Mouse (Mus musculus) T-helper 2 cell (primary cell): ENCODE results near the gene Exoc3.

Experiments
- in situ Hi-C: fragments of 300-600 bp; cut with MboI, MseI; formaldehyde crosslinking; loops from one replicate; pipeline ENCODE4 v1.15.1; 2025; ENCODE audit warnings: high pct_unique_total_duplicates

Exoc3 gene

GRCm38 (mm10) chr13:74208317-74208985 is at the start of gene Exoc3:
TSS of gene Exoc3 (minus strand) at chr13:74208732.
- in situ Hi-C loops: no loop called here

GRCm38 (mm10) chr13:74246494-74246893 is 38.0 kb upstream of the Exoc3 start:
- in situ Hi-C loops: no loop called here

GRCm38 (mm10) chr13:74245899-74246231 is 37.3 kb upstream of the Exoc3 start:
- in situ Hi-C loops: no loop called here

- in situ Hi-C loops: no loop called here
These were observed 36.8 kb upstream of the Exoc3 start for GRCm38 (mm10) chr13:74245214-74245898.

- in situ Hi-C loops: no loop called here
These were observed 29.0 kb upstream of the Exoc3 start for GRCm38 (mm10) chr13:74237574-74237973.

GRCm38 (mm10) chr13:74220659-74221058 is 12.1 kb upstream of the Exoc3 start:
- in situ Hi-C loops: no loop called here

GRCm38 (mm10) chr13:74218441-74218840 is 9.9 kb upstream of the Exoc3 start:
- in situ Hi-C loops: no loop called here

DNA sequence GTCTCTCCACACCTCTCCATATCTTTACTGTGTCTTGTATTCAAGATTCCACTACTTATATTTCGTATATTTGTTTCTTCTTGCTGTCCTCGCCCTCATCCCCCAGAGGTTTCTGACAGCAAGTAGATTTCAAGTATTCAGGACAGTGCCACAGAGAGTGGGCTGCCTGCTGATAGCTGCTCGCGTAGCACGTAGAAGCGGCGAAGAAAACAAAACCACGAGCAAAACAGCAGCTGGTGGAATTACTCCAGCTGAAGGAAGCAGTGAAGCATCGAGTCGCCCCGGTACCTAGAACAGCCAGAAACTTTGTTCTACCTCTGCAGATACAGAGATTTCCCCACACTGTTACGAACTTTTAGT is 434 bp upstream of the Exoc3 start:
- in situ Hi-C loops: no loop called here

GRCm38 (mm10) chr13:74196451-74196850 is 12.1 kb downstream of the Exoc3 start:
- in situ Hi-C loops: no loop called here

DNA sequence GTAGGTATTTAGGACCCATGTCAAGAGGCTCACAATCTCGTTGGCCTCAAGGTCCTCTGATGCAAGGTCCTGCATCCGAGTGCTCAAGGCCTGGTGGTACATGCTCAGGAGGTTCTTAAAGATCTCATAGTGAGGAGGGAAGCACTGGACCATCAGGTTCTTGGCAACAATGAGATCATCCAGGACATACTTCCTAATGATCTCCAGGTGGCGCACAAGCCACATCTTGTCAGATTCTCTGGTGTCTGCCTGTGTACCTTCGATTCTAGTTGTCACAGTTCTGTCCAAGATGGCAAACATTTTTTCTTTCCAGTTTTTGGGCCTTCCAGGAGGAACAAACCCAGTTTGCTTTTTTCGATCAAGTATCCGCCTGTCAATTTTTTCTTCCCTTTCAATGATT is 15.9 kb downstream of the Exoc3 start:
- in situ Hi-C loops: no loop called here

DNA sequence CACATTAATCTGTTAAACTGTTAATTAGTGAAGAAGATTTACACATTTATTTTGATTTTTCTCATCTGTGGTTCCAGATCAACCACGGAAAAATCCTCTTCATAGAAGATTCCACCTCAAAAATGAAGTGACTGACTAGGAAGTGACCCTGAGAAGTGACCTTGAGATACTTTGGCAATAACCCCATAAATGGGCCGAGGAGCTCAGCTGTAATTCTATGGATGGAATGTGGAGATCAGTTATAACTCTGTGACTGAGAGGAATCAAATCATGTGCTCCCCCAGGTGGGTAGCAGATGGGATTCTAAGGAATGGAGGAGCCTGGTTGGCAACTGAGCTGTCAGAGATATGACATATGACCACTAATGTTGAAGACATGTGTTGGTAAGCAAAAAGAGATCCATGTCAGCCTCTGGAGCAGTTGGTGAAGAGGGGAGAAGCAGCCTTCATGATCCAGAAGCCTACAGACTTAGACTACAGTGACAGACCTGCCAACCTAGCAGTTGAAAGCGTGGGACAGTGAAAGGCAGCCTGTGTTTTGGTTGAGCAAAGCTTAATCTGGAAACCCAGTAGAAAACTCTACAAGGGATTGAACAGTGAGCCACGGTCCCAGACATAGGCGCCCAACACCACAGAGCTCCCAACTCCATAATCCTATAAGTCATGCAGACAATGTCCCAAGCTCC is 25.4 kb downstream of the Exoc3 start:
- in situ Hi-C loops: no loop called here

DNA sequence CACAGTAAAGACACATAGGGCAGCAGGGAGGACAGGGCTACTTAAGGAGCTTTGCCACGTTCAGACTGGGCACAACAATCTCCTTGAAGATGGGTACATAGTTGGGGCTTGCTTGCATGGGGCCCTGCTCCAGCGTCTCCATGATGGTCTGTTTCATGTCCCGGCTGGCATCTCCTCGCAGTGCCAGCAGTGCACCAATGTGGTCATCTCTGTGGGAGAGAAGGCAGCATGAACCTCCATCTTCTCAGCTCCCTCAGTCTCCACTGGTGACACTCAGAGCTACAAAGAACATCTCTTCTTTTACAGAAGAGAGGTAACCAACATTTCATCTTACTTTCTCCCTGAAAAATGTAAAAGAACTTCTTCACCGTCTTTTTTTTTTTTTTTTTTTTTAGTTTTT is 36.5 kb downstream of the Exoc3 start:
- in situ Hi-C loops: no loop called here

- in situ Hi-C loops: no loop called here
These were observed 38.9 kb downstream of the Exoc3 start for GRCm38 (mm10) chr13:74169446-74170164.

- in situ Hi-C loops: no loop called here
These were observed 41.0 kb downstream of the Exoc3 start for GRCm38 (mm10) chr13:74167492-74167891.

DNA sequence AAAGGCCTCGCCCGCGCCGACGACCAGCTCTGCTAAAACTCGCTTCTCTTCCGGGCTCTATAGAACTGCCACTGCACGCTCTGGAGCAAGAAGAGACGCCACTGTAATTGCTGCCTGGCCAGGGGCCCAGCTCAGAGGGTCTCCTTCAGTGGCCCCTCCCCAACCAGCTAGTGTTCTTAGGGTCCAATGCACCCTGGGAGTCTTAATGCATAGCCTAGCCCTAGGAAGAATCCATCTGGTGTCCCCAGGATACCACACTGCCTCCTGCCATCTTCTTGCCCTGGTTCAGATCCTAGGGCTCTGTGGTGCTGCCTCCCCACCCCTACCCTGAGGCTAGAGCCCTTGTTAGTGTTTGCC is 41.5 kb downstream of the Exoc3 start:
- in situ Hi-C loops: no loop called here

- in situ Hi-C loops: no loop called here
These were observed 42.0 kb downstream of the Exoc3 start for GRCm38 (mm10) chr13:74166348-74167056.

DNA sequence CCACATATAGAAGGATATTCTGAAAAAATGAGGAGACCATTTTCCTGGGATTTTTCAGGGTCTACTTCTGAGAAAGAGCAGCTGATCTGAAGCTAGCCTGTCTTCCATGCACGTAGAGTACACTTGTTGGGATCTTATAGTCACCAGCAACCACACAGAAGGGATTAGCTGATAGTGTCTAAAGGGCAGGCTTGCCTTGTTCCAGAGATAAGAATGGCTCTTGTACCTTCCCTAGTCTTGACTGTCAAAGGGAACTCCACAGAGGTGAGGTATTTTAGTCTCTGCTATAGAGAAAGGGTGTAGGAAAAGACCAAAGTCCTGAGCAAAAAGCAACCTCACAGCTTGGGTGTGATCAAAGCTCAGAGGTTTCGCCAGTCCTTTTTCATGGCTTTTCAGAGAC is 61.2 kb downstream of the Exoc3 start:
- in situ Hi-C loops: no loop called here

DNA sequence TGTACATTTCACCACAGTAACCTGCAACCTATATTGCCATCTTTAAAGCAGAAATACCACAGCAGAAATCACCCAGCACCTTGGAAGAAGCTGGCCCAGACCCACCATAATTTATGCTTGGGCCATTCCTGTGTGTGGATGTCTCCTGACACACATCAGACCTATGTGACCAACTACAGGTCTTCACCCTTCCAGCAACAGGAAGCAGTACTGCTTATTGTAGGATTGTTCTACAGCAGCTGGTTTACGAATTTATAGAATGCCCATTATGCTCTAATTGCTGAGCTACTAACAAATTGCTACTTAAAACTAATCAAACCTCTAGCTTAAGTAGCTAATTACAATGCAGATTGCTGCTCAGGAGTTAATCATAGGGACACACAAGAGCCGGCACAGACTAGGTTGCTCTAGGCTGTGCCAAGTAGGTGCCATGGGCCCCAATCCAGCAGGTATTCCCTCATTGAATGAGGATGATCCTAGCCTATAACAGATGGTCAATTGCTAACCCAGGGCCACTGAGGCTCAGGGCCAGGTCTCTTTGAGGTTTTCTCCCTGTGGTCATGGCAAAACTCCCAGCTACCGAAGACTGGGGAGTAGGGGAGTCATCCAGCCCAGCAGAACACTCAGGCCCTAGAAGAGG is 62.4 kb downstream of the Exoc3 start:
- in situ Hi-C loops: no loop called here

- in situ Hi-C loops: no loop called here
These were observed 64.2 kb downstream of the Exoc3 start for GRCm38 (mm10) chr13:74144120-74144884.

DNA sequence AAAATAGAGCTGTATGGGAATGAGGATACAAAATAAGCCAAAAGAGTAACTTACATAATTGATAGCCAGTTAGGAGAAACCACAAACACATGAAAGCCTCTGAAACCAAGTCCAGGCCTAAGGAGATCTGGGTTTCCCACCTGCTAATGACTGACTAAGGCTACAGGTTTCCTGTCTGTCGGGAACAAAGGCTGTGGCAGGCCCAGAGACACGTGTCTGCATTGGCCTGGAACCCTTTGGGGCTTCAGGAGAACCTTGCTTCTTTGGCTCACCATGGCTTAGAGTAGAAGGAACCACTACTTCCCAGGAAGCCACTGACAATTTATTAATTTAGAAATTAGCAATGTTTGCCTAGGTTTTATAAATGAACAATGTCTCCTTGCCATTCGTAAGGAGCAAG is 65.2 kb downstream of the Exoc3 start:
- in situ Hi-C loops: no loop called here

GRCm38 (mm10) chr13:74140793-74141192 is 67.7 kb downstream of the Exoc3 start:
- in situ Hi-C loops: no loop called here
